Mouse (Mus musculus): ENCODE data around the gene Gm29609.

Gm29609 gene

DNA sequence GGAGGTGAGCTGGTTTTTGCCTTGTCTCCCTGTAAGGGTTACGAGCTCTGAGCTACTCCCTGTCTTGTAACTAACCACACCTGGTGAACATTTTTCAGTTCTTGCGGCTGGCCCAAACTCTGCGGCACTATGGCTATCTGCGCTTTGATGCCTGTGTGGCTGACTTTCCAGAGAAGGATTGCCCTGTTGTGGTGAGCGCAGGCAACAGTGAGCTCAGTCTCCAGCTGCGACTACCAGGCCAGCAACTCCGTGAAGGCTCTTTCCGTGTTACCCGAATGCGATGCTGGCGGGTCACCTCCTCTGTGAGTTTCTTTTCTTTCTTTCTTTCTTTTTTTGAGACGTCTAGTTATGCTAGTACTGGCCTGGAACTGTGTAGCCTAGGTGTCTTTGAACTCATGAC, 17.4 kb upstream of the Gm29609 start:
- no peak for DNase-seq

DNA sequence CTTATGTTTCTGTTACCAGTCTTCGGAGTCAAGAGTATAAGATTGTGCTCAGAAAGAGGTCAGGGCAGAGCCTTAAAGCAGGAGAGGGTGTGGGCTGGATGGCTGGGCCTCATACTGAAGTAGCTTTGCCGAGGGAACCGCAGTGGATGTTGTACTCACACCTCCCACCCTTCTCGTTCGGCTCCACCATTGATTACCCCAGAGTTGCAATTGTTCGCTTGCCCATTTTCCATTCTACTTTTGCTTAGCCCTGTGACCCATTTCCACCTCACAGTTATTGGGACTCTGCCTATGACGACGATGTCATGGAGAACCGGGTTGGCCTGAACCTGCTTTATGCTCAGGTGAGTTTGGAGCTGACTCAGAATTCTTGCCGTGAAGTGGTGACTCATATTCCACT, 16.5 kb upstream of the Gm29609 start:
- no peak for DNase-seq

DNA sequence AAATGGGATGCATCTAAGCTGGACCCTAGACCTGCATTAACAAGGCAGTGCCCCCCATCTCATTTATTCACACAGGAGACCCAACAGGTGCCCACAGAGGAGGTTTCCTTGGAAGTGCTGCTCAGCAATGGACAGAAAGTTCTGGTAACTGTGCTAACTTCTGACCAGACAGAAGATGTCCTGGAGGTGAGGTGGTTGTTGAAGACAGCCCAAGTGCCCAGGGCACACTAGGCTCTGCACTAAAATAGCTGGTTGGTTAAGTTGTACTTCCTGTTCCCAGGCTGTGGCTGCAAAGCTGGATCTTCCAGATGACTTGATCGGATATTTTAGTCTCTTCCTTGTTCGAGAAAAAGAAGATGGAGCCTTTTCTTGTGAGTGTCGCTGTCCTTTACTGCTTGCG, 16.0 kb upstream of the Gm29609 start:
- DNase-seq, result no peak

DNA sequence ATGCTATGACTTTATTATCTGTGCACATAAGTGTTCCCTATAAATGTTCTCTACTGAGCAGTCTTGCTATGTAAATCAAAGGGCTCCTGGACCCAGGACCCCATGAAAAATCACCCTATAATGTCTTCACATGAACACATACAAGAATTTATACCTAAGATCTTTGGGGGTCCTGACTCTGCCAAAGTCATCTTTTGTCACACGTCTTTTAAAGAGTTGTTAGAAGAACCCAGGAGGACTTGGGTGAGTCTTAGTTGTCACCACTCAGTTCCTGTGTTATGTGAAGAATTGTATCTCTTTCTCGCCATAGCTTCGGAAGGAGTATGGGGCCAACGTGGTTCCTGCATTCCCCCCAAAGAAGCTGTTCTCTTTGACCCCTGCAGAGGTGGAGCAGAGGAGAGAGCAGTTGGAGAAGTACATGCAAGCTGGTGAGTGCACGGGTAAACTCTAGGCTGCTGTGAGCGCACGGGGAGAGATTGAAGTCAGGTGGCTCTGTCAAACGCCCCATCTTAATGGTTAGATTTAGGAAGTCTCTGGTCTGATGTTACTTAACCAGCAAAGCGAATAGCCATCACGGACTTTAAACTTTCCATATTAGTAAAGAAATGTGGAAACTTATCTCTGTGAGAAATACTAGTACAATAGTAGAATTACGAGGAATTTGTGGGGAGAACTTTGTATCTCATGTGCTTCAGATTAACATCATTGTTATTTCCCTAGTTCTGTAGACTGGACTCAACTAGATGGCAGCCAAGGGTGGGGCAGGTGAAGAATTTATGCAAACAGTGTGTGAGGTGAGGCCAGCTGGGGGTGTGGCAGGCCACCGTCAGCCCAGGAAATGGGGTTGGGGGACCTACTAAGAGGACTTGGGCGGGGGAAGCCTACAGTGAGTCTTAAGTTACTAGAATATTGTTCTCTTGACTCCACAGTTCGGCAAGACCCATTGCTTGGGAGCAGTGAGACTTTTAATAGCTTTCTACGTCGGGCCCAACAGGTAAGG, 15.1 kb upstream of the Gm29609 start:
- no peak for DNase-seq

DNA sequence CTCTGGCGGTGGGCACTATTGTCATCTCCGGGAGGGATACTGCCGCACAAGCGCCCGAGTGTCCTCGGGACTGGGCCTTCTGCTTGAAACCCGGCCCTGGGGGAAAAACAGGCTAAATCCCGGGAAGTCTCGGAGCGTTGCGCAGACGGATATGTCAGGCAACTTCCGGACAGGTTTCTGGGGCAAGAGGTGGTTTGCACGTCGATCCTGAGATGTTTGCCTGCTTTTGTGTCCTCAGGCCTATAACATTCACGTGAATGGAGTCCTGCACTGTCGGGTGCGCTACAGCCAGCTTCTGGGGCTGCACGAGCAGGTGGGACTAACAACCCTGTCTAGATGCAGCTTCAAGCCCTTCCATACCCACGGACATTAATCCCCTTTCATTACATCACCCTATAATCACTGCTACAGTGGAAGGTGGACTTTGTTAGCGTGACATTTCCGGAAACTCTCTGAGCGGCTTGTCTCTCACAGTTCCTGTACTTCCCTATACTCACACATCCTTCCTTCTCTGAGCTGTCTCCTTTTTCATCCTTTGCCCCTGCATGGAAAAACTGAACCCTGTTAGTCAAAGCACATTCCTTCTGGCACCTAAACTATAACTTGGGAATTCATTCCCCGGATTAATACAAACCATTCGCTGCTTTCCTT, 14.0 kb upstream of the Gm29609 start:
- DNase-seq, result no peak

DNA sequence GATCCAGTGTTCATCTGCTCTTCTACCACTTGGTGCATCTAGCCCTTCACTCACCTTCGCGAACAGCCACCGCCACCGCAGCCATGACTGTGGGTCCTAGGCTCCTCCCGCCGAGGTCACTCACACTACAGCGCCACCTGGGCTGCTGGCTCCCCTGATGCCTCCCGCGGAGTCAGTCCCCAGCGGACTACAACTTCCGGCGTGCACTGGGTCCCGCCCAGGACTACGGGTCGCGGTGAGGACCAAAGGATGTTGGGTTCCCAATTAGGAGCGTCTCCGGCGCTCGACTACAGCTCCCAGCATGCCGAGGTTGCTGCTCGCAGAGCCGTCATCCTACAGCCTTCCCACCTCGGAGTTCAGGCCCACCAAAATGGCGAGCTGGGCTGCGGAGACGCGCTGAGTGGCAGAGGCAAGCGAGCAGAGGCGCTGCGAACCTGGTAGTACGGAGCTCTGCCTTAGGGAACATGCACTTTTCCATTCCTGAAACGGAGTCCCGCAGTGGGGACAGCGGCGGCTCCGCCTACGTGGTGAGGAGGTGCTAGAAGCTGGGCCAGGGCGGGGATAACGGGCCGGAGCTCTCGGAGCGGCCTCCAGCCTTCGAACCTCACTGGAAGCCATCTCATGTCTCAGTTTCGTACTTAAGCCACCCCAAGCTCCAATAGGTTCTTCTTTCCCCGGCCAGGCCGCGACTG, 13.4 kb upstream of the Gm29609 start, which contains the start of the genes Snx17 and Eif2b4:
Snx17 (plus strand) TSS at position 289 of the 692 bp plus-strand sequence.
Eif2b4 (minus strand) TSS at position 492 of the 692 bp plus-strand sequence.
- peak; percentile 95 for DNase-seq

DNA sequence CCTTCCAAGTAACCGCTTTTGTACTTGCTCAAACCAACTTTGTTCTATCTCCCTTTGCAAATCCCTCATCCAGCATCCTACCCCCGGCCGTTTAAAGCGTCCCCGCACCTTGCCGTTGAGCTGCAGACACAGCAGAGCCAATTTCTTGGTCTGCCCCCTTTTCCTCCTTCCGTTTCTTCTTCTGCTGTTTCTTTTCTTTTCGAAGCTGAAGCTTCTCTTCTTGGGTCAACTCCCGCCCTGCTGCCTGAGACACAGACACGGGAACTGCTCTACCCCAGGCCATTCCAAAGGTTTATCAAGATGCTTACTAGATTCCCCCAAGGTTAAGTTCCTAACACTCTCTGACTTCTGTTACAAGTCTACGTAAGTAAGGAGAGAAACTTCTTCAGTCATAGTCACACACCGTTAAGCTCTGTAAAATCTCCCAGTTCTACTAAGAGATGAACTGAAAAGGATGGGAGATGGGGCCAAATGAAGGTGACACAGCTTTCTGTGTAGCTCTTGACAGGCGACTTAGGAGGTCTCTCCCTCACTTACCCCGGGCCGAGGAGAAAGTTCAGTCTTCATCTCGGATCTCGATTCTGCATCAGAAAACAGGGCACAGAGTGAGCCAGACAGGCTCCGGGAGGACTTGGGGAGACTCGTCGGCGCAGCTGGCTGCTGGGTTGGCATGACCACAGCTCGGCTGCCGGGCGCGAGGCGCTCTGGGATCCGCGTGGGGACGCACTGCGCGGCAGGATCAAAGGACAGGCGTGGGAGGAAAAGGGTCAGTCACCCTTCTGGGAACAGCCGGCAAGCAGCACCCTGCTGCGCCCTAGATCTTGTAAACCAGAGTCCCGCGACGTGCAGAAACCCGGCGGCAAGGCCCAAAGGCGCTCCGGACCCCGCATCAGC, 12.6 kb upstream of the Gm29609 start:
- DNase-seq, result no peak

DNA sequence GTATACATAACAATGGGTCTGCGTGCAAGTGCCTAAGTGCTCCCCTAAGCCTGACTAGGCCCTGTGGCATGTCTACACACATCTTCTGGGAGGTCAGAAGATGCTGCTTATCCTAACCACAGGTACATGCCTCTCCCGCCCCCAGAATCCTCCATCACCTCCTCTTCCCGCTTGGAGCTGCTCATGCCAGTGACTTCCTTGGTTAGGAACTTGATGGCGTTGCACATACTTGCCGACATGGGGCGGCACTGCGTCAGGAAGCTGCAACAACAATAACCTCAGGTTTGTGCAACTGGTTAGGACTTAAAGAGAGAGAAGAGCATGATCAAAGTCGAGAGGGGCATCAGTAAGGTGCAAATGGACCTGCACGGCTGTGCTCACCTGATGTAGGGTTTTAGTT, 10.5 kb upstream of the Gm29609 start:
- DNase-seq, result no peak

DNA sequence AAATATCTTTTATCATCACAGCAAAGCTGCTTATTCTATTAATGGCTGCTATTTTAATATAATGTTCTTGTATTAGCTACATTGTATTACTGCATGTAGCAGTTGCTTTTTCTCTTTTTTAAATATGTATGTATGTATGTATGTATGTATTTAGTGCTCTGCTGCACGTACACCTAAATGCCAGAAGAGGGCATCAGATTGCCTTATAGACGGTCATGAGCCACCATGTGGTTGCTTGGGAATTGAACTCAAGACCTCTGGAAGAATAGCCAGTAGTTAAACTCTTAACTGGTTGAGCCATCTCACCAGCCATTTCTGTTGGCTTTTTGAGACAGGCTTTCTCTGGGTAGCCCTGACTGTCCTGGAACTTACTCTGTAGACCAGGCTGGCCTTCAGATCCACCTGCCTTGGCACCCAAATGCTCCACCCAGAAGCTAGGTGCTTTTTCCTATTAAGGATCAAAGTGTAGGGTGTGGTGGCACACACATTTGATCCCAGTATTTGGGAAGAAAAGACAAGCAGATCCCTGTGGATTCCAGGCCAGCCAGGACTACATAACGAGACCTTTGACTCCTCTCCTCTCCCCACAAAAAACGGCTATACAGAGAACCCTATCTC, 8.6 kb upstream of the Gm29609 start:
- no peak for DNase-seq

DNA sequence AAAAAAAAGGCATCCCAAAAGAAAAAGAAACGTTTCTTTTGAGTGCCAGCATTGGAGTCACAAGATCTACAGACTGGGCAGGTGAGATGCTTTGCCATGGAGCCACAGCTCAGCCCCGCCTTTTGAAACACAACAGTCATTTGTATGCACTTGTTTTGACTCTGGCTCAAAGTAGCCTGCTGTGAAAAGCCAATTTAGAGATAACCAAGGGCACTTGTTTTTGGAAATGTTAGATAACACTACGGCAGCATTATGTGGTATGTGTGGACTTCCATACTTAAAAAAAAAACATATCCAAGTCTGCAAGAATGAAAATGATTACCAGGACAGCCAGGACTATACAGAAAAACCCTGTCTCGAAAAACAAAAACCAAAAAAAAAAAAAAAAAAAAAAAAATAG, 4.0 kb upstream of the Gm29609 start:
- no peak for DNase-seq

DNA sequence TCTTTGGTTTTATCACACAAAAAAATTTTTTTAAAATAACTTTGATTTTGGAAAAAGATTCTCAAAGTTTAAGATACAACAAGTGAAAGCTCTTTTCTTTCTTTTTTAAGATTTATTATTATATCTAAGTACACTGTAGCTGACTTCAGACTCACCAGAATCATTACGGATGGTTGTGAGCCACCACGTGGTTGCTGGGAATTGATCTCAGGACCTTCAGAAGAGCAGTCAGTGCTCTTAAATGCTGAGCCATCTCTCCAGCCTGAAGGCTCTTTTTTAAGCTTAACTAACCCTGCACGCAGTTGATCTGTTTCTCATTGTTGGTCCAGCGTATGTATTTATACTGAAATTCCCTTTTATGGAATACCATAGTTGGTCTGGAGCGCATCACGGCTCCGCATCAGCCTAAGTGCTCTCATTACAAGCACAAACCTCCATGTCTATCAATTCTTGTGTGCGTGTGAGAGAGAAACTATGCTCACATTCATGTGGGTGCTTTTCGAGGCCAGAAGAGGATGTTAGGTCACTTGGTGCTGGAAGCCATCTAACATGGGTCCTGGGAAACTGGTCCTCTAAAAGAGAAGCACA, 1.6 kb upstream of the Gm29609 start:
- no peak for DNase-seq

DNA sequence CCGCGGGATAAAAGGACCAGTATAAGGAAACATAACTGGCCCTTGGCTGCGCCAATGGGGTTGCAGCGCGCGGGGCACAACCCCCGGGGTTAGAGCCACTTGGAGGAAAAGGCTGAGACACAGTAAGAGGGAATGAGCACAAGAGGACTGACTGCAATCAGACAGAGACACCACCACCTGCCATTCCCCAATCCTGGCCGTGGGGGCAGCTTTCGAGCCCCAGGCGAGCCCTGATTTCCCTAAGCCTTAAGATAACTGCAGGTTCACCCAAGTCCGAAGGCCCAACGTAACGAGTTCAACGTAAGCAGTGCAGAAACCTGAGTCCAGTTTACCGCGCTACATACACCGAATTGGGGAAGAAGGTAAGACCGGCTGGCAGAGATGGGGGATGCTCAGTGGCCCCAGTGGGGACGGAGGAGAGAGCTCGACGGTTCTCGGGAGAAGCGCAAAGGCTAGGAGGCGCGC, 378 bp downstream of the Gm29609 start:
- no peak for DNase-seq

DNA sequence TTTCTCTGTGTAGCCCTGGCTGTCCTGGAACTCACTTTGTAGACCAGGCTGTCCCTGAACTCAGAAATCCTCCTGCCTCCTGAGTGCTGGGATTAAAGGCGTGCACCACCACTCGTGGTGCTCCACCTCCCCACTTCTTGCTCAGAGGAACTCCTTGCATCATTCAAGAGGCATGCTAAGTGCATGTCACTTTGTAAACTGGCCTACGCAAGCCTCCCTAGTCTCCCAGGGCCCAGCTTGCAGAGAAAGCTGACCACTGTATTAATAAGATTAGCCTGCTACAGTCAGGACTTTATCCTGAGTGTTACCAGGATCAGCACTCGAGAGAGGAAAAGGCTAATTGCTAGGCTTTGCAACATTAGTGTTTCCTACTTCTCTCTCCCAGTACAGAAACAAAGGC, 11.1 kb downstream of the Gm29609 start:
- no peak for DNase-seq

DNA sequence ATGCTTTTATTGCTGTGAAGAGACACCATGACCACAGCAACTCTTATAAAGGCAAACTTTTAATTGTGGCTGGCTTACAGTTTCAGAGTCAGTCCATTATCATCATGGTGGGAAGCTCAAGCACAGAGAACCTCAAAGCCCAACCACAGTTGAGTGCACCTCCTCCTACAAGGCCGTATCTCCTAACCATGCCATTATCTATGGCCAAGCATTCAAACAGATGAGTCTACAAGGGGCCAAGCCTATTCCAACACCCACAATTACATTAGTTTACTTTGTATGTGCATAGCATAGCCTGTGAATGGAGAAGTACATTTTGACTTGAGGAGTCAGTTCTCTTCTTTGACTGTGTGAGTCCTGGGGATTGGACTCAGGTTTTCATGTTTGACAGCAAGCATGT, 14.8 kb downstream of the Gm29609 start:
- DNase-seq, result no peak

DNA sequence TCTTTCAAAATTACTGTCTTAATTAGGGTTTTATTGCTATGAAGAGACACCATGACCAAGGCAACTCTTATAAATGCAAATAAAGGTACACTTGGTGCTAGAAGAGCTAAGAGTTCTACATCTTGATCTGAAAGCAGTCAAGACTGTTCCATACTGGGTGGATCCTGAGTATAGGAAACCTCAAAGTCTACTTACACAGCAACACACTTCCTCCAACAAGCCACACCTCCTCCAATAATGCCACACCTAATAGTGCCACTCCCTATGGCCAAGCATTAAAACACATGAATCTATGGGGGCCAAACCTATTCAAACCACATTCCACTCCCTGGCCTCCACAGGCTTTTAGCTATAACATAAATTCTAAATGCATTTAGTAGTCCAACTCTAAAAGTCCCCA, 17.2 kb downstream of the Gm29609 start:
- no peak for DNase-seq

DNA sequence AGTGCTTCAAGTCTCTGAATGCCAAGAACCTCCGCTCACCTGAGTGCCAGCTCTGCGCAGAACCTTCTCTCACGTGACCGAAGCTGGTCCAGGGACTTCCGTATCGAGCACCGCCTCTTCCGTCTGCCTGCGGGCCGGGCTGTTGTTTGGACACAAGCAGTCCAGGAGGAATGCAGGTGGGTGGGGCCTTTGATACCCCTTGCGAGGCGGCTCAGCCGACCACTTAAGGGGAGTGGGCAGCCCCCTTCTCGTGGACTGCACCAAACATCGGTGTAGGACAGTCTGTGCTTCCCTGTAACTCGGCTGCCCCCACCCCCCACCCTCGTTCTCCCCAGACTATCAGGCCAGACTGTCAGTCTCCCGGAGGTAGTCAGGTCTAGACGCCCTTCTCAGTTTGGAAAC, 25.6 kb downstream of the Gm29609 start, which contains the start of gene Mpv17:
Mpv17 (minus strand) TSS at position 100 of the 402 bp plus-strand sequence.
- peak; percentile 76 for DNase-seq

DNA sequence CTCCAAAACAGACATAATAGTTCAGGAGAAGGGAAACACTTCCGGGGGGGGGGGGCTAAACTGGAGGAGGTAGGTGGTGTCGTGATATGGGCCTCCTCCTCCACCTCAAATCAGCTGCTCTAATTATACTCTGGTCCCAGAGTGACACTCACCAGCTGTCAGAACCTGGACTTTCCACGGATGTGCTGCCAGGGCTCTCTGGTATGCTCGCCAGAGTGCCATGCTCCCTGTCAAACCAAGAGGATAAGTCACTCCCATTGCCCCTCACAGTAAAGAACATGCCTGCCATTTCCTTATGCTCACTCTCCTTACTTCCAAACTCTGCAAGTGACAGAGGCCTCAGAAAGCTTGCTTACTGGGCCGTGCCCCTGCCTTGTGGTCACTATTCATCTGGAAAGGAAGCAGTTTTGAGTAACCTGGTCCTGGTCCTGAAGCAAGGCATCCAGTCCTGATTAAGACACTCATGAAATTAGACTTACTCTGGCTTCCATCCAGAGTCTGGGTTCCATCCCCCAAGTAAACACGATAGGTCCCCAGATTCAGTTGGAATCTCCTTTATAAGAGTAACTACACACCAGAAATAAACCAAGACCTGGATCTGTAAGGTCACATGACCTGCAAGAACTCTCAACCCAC, 26.1 kb downstream of the Gm29609 start:
- DNase-seq, result no peak

DNA sequence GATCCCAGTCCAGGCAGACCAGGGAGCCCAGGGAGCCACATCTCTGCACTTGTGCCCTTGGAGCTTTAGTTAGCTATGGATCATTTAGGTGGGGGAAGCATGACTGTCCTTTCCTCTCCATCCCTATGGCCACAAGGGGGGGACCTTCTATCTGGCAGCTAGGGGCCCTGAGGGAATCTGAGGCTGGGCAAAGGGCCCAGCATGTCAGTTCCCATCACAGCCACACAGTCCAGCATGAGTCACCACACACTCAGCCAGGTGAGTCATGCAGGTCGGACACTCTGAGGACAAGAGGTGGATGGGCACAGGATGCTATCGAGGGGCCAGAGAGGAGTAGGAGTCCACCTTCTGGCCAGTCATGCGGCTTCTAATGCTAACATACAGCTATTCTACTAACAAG, 28.0 kb downstream of the Gm29609 start:
- no peak for DNase-seq

DNA sequence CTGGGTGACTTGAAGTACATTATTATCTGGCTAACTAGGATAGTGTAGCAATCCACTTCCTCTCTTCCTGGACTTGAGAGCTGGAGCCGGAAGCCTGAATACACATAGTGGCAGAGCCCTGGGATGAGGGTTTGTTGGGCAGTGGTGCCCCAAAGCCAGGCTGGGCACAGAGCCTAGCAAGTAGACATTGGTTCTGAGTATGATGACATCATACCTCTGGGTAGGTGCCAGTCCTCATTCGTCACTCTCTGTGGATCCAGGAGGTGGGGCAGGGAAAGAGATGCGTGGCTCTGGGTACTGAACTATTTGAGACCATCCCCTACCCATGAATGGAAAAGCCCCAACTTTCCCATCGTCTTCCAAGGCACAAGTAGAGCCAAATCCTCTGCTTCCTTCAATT, 29.9 kb downstream of the Gm29609 start:
- no peak for DNase-seq

DNA sequence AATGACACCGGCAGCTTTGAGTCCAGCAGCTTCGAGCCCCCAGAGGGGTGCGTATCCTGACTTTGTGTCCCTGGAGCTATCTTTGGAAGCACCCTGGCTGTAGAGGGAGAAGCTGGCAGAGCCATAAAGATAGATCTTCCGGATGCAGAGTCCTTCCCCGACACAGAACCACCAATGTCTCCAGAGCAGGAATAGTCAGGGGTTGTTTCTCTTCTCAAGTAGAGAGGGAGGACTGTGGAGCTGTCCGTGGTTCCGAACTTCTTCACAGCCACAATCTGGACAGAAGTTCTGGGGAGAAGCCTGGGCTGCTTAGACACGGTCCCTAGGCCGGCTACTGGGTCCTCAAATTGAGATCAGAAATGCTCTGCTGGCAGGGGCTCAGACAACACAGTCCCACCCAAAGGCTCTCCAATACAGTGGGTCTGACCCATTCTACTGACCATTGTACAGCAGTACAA, 40.7 kb downstream of the Gm29609 start:
- DNase-seq, result no peak
